Mouse (Mus musculus) limb, embryonic 13.5 days (tissue): ENCODE data around the gene Ranbp2. TPM values are rescaled to one million over a fixed set of nuclear protein-coding genes. Genes with fewer than 3 reads are reported as not detected.
A peak's percentile ranks its signal among the peaks of the same experiment; 100 is the strongest.
"Not testable (repeated sequence)": the region's sequence is repeated elsewhere in the genome, so short reads cannot be mapped to it uniquely, and the experiment has no call there.

ENCODE experiments used
- ATAC-seq: fragments of 200-750 bp; cut with Nextera tagmentation; 2 replicates; pipeline ENCODE4 v1.8.0; 2017; ENCODE audit warnings: low read depth, moderate number of reproducible peaks, moderate TSS enrichment; ENCODE audit not compliant: low FRiP score
- H3K27ac ChIP-seq: fragments of 300-500 bp; sonication (generic); 2 replicates; pipeline ENCODE4 v1.5.1; 2015; ENCODE audit warnings: inconsistent platforms, mild to moderate bottlenecking, moderate library complexity
- H3K27me3 ChIP-seq: fragments of 300-500 bp; sonication (generic); 2 replicates; pipeline ENCODE4 v1.6.1; 2015; ENCODE audit warnings: mild to moderate bottlenecking, inconsistent platforms
- H3K36me3 ChIP-seq: fragments of 300-500 bp; sonication (generic); 2 replicates; pipeline ENCODE4 v1.6.1; 2015; ENCODE audit warnings: inconsistent platforms, mild to moderate bottlenecking, moderate library complexity
- H3K4me1 ChIP-seq: fragments of 300-500 bp; sonication (generic); 2 replicates; pipeline ENCODE4 v1.6.1; 2015; ENCODE audit warnings: inconsistent platforms
- H3K4me2 ChIP-seq: fragments of 300-500 bp; sonication (generic); replicated peaks from 2 replicates; pipeline ENCODE4 v1.6.1; 2015; ENCODE audit warnings: inconsistent platforms, mild to moderate bottlenecking, moderate library complexity
- H3K4me3 ChIP-seq: fragments of 300-500 bp; sonication (generic); 2 replicates; pipeline ENCODE4 v1.5.1; 2015; ENCODE audit warnings: moderate library complexity, mild to moderate bottlenecking, inconsistent platforms
- H3K9ac ChIP-seq: fragments of 300-500 bp; sonication (generic); 2 replicates; pipeline ENCODE4 v1.6.1; 2015; ENCODE audit warnings: mild to moderate bottlenecking, inconsistent platforms
- H3K9me3 ChIP-seq: fragments of 300-500 bp; sonication (generic); 2 replicates; pipeline ENCODE4 v1.6.1; 2016; ENCODE audit warnings: inconsistent platforms
- WGBS: fragments of 180-500 bp; shearing (Covaris S2); methylation state at CpG from one replicate; pipeline ENCODE4 v1.1.7; 2015; 5-methylcytosine and 5-hydroxymethylcytosine counted together
- polyA plus RNA-seq: library from polyadenylated mRNA; unstranded; fragments of >200 nt; fragmentation: Nextera tagmentation; extraction: Ambion mirVana; gene quantifications from 2 replicates; pipeline ENCODE4 v1.2.1, GENCODE M21; 2015

The Ranbp2 gene
- polyA plus RNA-seq, 1 experiment from 2014 or later: 26.2 TPM

GRCm38 (mm10) chr10:58498516-58498915, 51.8 kb downstream of the Ranbp2 start:
- Histone ChIP-seq H3K27ac (no peak overlapping the region), H3K4me2 (peak overlapping the region; percentile 70), H3K9ac (peak overlapping the region; percentile 72), H3K36me3 (peaks cover 14% of the 10 kb centered on the region), H3K4me3 (peak overlapping the region; percentile 72), H3K9me3 (no peaks in the 10 kb centered on the region), H3K27me3 (no peaks in the 10 kb centered on the region), H3K4me1 (peaks cover 12% of the 10 kb centered on the region; the same call in 1 of the 2 replicates)
- no peak for ATAC-seq
- WGBS: 57% methylated on average over 2 of the region's 2 CpGs

DNA sequence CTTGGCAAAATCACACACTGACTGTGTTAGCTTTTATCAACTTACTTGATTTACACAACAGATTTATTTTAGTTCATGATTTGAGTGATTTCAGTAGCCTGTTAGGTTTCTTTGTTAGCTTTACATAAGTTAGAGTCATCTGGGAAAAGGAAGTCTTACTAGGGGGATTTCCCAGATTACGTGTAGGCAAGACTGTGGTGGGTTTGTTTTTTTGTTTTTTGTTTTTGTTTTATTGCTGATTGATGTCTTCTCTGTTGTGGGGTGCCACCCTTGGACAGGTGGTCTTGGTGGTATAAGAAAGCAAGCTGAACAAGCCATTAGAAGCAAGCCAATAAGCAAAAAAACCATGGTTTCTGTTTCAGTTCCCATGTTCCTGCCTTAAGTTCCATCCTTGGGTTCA, 82.6 kb downstream of the Ranbp2 start:
- H3K27ac ChIP-seq: no peak overlapping the region
- H3K9me3 ChIP-seq: no peaks in the 10 kb centered on the region
- no peak overlapping the region for H3K4me3 ChIP-seq
- no peak overlapping the region for H3K4me2 ChIP-seq
- no peaks in the 10 kb centered on the region for H3K4me1 ChIP-seq
- WGBS: 83% methylated on average over 1 of the region's 1 CpGs
- no peak overlapping the region for H3K9ac ChIP-seq
- no peaks in the 10 kb centered on the region for H3K27me3 ChIP-seq
- ATAC-seq: no peak
- peaks cover 56% of the 10 kb centered on the region for H3K36me3 ChIP-seq

DNA sequence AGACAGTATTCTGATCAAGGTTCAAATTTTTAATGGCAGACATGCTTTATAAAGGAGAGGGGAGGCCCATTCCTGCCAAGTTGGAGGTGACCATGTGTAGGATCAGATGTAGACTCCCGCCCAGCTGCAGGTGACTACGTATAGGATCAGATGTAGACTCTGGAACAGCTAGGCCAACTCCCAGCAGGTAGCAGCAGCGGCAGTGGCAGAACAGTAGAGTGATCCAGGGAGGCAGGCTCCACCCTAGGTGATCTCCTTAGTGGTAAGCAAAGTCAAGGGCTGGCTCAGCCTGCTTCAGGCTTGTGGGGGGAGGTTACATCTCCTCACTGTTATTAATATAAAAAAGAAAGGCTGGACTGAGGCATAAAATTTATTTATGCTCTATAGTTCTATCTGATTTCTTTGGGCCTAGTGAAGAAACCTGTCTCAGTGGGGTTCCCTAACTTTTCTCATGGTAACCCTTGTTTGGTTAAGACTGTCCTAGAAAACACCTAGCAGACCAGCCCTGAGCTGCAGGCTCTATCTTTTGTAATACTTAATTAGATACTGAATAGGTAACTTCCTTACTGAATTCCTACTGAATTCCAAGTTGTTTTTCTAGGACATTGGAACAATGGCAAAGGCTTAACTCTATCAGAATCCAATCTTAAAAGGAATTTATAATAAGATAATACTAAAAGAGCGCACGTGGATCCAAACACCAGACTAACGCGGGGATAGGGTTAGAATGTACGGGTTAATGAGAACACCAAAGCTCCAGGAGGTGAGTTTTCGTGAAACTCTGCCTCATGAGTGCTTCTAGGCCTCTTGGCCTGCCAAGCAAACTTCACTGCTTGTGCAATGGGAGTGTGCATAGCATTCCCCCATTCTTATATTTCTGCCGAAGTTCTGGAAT, 84.4 kb downstream of the Ranbp2 start:
- 85% methylated on average over 10 of the region's 10 CpGs for WGBS
- Histone ChIP-seq H3K9me3 (no peaks in the 10 kb centered on the region), H3K4me1 (no peaks in the 10 kb centered on the region), H3K9ac (no peak overlapping the region), H3K4me2 (no peak overlapping the region), H3K36me3 (peaks cover 49% of the 10 kb centered on the region), H3K27ac (no peak overlapping the region), H3K4me3 (no peak overlapping the region), H3K27me3 (no peaks in the 10 kb centered on the region)
- no peak for ATAC-seq

GRCm38 (mm10) chr10:58532177-58532576, 85.5 kb downstream of the Ranbp2 start:
- Histone ChIP-seq H3K27me3 (no peaks in the 10 kb centered on the region), H3K9ac (no peak overlapping the region), H3K4me3 (no peak overlapping the region), H3K36me3 (peaks cover 46% of the 10 kb centered on the region), H3K27ac (no peak overlapping the region), H3K4me2 (no peak overlapping the region), H3K4me1 (no peaks in the 10 kb centered on the region), H3K9me3 (no peaks in the 10 kb centered on the region)
- WGBS: 97% methylated on average over 2 of the region's 2 CpGs
- no peak for ATAC-seq

GRCm38 (mm10) chr10:58536276-58536675, 89.6 kb downstream of the Ranbp2 start:
- H3K4me1 ChIP-seq, H3K9me3 ChIP-seq, H3K27me3 ChIP-seq: not testable (repeated sequence)

GRCm38 (mm10) chr10:58540613-58541012, 93.9 kb downstream of the Ranbp2 start:
- H3K27me3 ChIP-seq: no peaks in the 10 kb centered on the region
- H3K9me3 ChIP-seq: no peaks in the 10 kb centered on the region
- no peak overlapping the region for H3K9ac ChIP-seq
- 74% methylated on average over 13 of the region's 13 CpGs for WGBS
- H3K27ac ChIP-seq: no peak overlapping the region
- H3K4me3 ChIP-seq: no peak overlapping the region
- H3K4me1 ChIP-seq: no peaks in the 10 kb centered on the region
- H3K36me3 ChIP-seq: peaks cover 28% of the 10 kb centered on the region
- H3K4me2 ChIP-seq: no peak overlapping the region
- no peak for ATAC-seq

More at GRCm38 (mm10) chr10:58536276-58536675, 89.6 kb downstream of the Ranbp2 start:
- ATAC-seq, H3K4me3 ChIP-seq, H3K9ac ChIP-seq, H3K4me2 ChIP-seq, H3K27ac ChIP-seq: not testable (repeated sequence)
- H3K36me3 ChIP-seq: peaks cover 42% of the 10 kb centered on the region
- WGBS: 85% methylated on average over 5 of the region's 5 CpGs

Other genes with a start within 250 kb of the Ranbp2 start
- not detected in 2 replicates for gene AW822073, start 222.0 kb upstream of the Ranbp2 start, polyA plus RNA-seq
- gene Duxf3, start 214.2 kb upstream of the Ranbp2 start, polyA plus RNA-seq: not detected in 2 replicates
- gene Gm4981, start 210.2 kb upstream of the Ranbp2 start, polyA plus RNA-seq: not detected in 2 replicates
- gene Gcc2, start 191.4 kb upstream of the Ranbp2 start, polyA plus RNA-seq: 67.0 and 71.3 TPM in 2 replicates
- 141 and 147 TPM in 2 replicates for gene Lims1, start 123.5 kb upstream of the Ranbp2 start, polyA plus RNA-seq
- gene Ccdc138, start 51.0 kb downstream of the Ranbp2 start, polyA plus RNA-seq: 12.7 TPM in 2 replicates
- gene Edar, start 228.7 kb downstream of the Ranbp2 start, polyA plus RNA-seq: 1.4 and 1.7 TPM in 2 replicates